Mouse (Mus musculus) olfactory bulb, adult 2 months (tissue): ENCODE data around the gene Kif21a.

Experiments used
- CTCF ChIP-seq: fragments of 200-500 bp; IDR thresholded peaks from 2 replicates; pipeline ENCODE4 v1.5.1; 2012; ENCODE audit warnings: low read depth, mild to moderate bottlenecking, low read length, moderate library complexity; ENCODE audit not compliant: insufficient read depth
- POLR2A ChIP-seq: fragments of 200-500 bp; IDR thresholded peaks from 2 replicates; pipeline ENCODE4 v1.6.1; 2012; ENCODE audit warnings: mild to moderate bottlenecking, low read depth, low read length, moderate library complexity; ENCODE audit not compliant: insufficient read depth

GRCm38 (mm10) chr15:91034090-91034489 is 15.7 kb downstream of the Kif21a start:
- TF ChIP-seq CTCF (no peak), POLR2A (no peak)
